Mouse (Mus musculus) kidney, adult 9 months (tissue): ENCODE data around the gene Olfr1111.
"Not testable (repeated sequence)": the region's sequence is repeated elsewhere in the genome, so short reads cannot be mapped to it uniquely, and the experiment has no call there.

ENCODE experiments used
- DNase-seq: peaks from one replicate; pipeline ENCODE4 v3.0.0; 2022

Olfr1111 gene

GRCm38 (mm10) chr2:87152524-87152923, at the start of gene Olfr1111:
Olfr1111 (minus strand) TSS chr2:87152624.
- DNase-seq = no peak

GRCm38 (mm10) chr2:87187498-87187897, 35.1 kb upstream of the Olfr1111 start, which contains the start of gene Olfr1112:
Olfr1112 (plus strand) TSS chr2:87187798.
- DNase-seq = no peak

DNA sequence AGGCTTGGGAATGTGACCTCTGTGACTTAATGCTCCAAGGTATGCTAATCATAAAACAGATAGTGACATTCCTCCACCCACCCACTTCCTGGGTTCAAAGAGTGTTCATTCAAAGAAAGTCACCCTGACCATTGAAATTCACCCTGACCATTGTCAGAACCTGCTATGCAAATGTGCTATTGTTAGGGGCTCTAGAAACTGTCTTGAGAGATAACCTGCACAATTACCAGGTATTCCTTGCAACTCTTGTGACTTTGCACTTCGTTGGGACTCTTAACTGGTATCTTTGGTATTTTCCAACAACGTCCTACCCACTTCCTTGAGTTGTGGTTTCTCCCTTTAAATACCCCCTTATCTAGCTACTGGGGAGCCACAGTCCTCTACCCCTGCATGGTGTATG, 15.3 kb upstream of the Olfr1111 start:
- not testable (repeated sequence) for DNase-seq

GRCm38 (mm10) chr2:87140200-87140599, 12.2 kb downstream of the Olfr1111 start, which contains the start of gene Olfr1110:
Olfr1110 (minus strand) TSS chr2:87140300.
- no peak for DNase-seq

GRCm38 (mm10) chr2:87114467-87114866, 38.0 kb downstream of the Olfr1111 start, which contains the start of gene Olfr259:
Olfr259 (minus strand) TSS chr2:87114567.
- DNase-seq = no peak
